Mouse (Mus musculus) gastrocnemius, postnatal 25 days (tissue): ENCODE measurements around the gene Lmnb2. TPM values are rescaled to one million over a fixed set of nuclear protein-coding genes. Genes with fewer than 3 reads are reported as not detected.

ENCODE experiments used
- DNase-seq: peaks from one replicate; pipeline ENCODE4 v3.0.0; 2022
- total RNA-seq, 2 experiments: library from RNA; stranded (reverse); gene quantifications; 1 replicate in 1 of 2; 2 replicates in 1 of 2; pipeline ENCODE4 v1.2.3; 2021

Gene Lmnb2
- total RNA-seq, 2 experiments from 2014 or later = 3.7 to 5.1 TPM

- DNase-seq = peak; percentile 99
Observed at GRCm38 (mm10) chr10:80900318-80901247, 17.5 kb downstream of the Lmnb2 start, which contains the start of gene Timm13. Gene Timm13, minus strand, starts transcription at chr10:80900969.

GRCm38 (mm10) chr10:80899591-80900317, 18.3 kb downstream of the Lmnb2 start:
- DNase-seq = no peak

GRCm38 (mm10) chr10:80899074-80899473, 19.0 kb downstream of the Lmnb2 start:
- no peak for DNase-seq

- no peak for DNase-seq
Observed at GRCm38 (mm10) chr10:80897861-80898510, 20.1 kb downstream of the Lmnb2 start.

GRCm38 (mm10) chr10:80896581-80897485, 21.2 kb downstream of the Lmnb2 start:
- DNase-seq = no peak

- no peak for DNase-seq
Observed at GRCm38 (mm10) chr10:80895697-80896096, 22.3 kb downstream of the Lmnb2 start.

GRCm38 (mm10) chr10:80895100-80895499, 22.9 kb downstream of the Lmnb2 start:
- no peak for DNase-seq

- DNase-seq = peak; percentile 47
Observed at GRCm38 (mm10) chr10:80887181-80887580, 30.9 kb downstream of the Lmnb2 start.

- DNase-seq = peak; percentile 56
Observed at GRCm38 (mm10) chr10:80881301-80881700, 36.7 kb downstream of the Lmnb2 start.

GRCm38 (mm10) chr10:80880901-80881300, 37.1 kb downstream of the Lmnb2 start:
- no peak for DNase-seq

GRCm38 (mm10) chr10:80880131-80880641, 37.9 kb downstream of the Lmnb2 start:
- DNase-seq = no peak

GRCm38 (mm10) chr10:80876594-80876993, 41.5 kb downstream of the Lmnb2 start:
- no peak for DNase-seq

GRCm38 (mm10) chr10:80876028-80876427, 42.0 kb downstream of the Lmnb2 start:
- DNase-seq = no peak

- DNase-seq = peak; percentile 49
Observed at GRCm38 (mm10) chr10:80874035-80874434, 44.0 kb downstream of the Lmnb2 start.

GRCm38 (mm10) chr10:80871581-80871980, 46.5 kb downstream of the Lmnb2 start, which contains the start of gene Tmprss9:
Gene Tmprss9, plus strand, starts transcription at chr10:80871848.
- no peak for DNase-seq

GRCm38 (mm10) chr10:80870993-80871392, 47.1 kb downstream of the Lmnb2 start:
- DNase-seq = no peak

GRCm38 (mm10) chr10:80864446-80864845, 53.6 kb downstream of the Lmnb2 start:
- peak; percentile 82 for DNase-seq

GRCm38 (mm10) chr10:80862305-80862704, 55.7 kb downstream of the Lmnb2 start:
- no peak for DNase-seq

GRCm38 (mm10) chr10:80858350-80858935, 59.6 kb downstream of the Lmnb2 start:
- no peak for DNase-seq

- no peak for DNase-seq
Observed at GRCm38 (mm10) chr10:80857848-80858247, 60.2 kb downstream of the Lmnb2 start.

GRCm38 (mm10) chr10:80857386-80857785, 60.7 kb downstream of the Lmnb2 start:
- DNase-seq = no peak
